Mouse (Mus musculus) ES-Bruce4 (cell line): ENCODE results near the gene Sfmbt1.

Experiments
- CTCF ChIP-seq: IDR thresholded peaks from one replicate; pipeline ENCODE4 v1.8.1; 2011; ENCODE audit warnings: low read depth, low read length
- POLR2A ChIP-seq: IDR thresholded peaks from one replicate; pipeline ENCODE4 v1.8.1; 2011; ENCODE audit warnings: low read length; ENCODE audit not compliant: insufficient read depth

DNA sequence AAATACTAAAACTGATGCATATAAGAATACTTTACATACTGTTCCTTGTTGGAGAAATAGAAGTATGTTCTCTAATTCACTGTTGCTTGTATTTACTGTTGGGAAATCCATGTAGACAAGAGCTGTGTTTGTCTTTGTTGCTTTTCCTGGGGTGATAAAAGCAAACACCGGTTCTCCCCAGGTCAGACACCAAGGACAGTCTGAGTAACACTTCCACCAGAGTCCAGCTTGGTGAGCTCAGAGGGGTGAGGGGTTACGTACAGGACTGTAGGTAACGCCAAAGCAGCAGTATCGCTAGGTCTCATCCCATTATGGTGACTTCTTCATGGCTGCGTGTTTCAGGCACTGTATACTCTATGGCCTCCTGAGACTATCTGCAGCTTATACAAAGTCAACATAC, 20.0 kb downstream of the Sfmbt1 start:
- no peak for TF ChIP-seq CTCF
- TF ChIP-seq POLR2A = no peak
